Mouse (Mus musculus): ENCODE measurements around the gene Arcn1. TPM values are rescaled to one million over a fixed set of nuclear protein-coding genes. Genes with fewer than 3 reads are reported as not detected.

Gene Arcn1
- polyA plus RNA-seq, 2 experiments = 111 to 221 TPM

DNA sequence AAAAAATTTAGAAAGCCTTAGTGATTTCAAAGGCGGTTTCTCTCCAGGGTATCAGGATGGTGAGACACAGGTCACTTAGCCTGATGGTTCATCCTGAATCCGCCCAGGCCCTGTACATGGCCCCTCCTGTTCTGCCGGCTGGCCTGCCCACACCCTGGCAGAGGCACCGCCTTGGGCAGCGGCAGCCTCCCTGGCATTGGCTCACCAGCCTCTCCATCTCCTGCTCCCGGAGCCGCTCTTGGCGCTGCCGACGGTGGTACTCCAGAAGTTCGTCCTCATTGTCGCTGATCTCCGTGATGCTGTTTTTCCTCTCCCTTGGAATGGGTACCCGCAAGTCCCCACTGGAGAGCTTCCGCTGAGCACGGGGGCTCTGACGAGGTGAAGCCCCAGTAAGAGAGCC, 52.5 kb downstream of the Arcn1 start:
- H3K9ac ChIP-seq (ENCODE audit: low read depth, low read length, severe bottlenecking) = no peak overlapping the region
- H3K4me1 ChIP-seq (ENCODE audit: control insufficient read depth, insufficient read depth, low read length) = peaks cover 8% of the 10 kb centered on the region
- DNase-seq (ENCODE audit: low spot score) = no peak
- no peak overlapping the region for H3K27ac ChIP-seq (replicated peaks; ENCODE audit: low read depth, low read length)
- H3K36me3 ChIP-seq (ENCODE audit: control insufficient read depth, insufficient read depth, low read length) = peaks cover 83% of the 10 kb centered on the region
- H3K27me3 ChIP-seq (ENCODE audit: control insufficient read depth, insufficient read depth, low read length) = no peaks in the 10 kb centered on the region
- H3K9me3 ChIP-seq (ENCODE audit: control insufficient read depth, low read length) = no peaks in the 10 kb centered on the region
- H3K4me3 ChIP-seq (replicated peaks; ENCODE audit: low read length) = no peak overlapping the region
- no peak overlapping the region for H3K4me2 ChIP-seq (replicated peaks; ENCODE audit: low read depth, low read length, severe bottlenecking)
- TF ChIP-seq POLR2A (IDR thresholded peaks at IDR 0.05; ENCODE audit: borderline replicate concordance, extremely low read depth, insufficient read depth, insufficient read length) = no peak
- 87% methylated on average over 17 of the region's 17 CpGs for WGBS
- ATAC-seq (ENCODE audit: low FRiP score, low read depth) = no peak

DNA sequence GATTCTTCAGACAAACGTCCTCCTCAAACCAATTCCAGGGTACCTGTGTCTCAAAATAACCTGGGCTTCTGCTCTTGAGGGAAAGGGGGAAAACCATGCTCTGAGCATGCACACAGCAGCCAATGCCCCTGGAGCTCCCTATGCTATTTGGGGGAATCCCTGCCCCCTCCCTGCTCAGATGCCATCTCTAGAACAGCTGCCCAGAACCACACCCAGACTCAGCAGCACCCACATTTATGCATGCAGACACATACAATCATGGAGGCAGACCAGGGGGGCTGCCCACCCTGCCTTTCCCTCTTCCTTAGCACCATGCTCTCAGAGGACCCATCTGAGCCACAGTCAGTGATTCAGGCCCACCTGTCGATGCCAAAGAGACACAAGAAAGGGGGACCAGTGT, 54.1 kb downstream of the Arcn1 start:
- no peaks in the 10 kb centered on the region for H3K9me3 ChIP-seq (ENCODE audit: control insufficient read depth, low read length)
- peaks cover 86% of the 10 kb centered on the region for H3K36me3 ChIP-seq (ENCODE audit: control insufficient read depth, insufficient read depth, low read length)
- no peaks in the 10 kb centered on the region for H3K27me3 ChIP-seq (ENCODE audit: control insufficient read depth, insufficient read depth, low read length)
- ATAC-seq (ENCODE audit: low FRiP score, low read depth) (no peak), DNase-seq (ENCODE audit: low spot score) (no peak)
- H3K4me3 ChIP-seq (replicated peaks; ENCODE audit: low read length) = no peak overlapping the region
- H3K27ac ChIP-seq (replicated peaks; ENCODE audit: low read depth, low read length) = no peak overlapping the region
- no peak for TF ChIP-seq POLR2A (IDR thresholded peaks at IDR 0.05; ENCODE audit: borderline replicate concordance, extremely low read depth, insufficient read depth, insufficient read length)
- peaks cover 9% of the 10 kb centered on the region; the same call in 1 of the 2 replicates for H3K4me1 ChIP-seq (ENCODE audit: control insufficient read depth, insufficient read depth, low read length)
- H3K9ac ChIP-seq (ENCODE audit: low read depth, low read length, severe bottlenecking) = no peak overlapping the region
- WGBS = 51% methylated on average over 2 of the region's 2 CpGs
- H3K4me2 ChIP-seq (replicated peaks; ENCODE audit: low read depth, low read length, severe bottlenecking) = no peak overlapping the region

DNA sequence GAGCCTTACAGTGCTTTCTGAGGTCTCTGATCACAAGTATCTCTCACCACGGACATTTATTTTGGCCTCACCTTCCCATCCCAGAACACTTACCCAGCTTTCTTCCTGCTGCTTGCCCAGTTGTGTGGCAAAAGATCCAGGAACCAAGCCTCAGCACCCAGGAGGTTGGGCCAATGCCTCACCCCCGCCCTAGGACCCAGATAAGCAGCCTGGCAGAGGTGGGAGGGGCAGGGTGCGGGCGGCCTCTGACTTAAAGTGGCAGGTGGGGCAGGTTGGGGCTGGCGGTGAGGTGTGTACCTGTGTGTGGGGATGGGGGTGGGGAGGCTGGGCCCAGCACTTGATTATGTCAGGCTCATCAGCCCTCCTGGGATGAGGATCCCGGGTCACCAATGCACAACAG, 54.6 kb downstream of the Arcn1 start:
- no peak for TF ChIP-seq POLR2A (IDR thresholded peaks at IDR 0.05; ENCODE audit: borderline replicate concordance, extremely low read depth, insufficient read depth, insufficient read length)

DNA sequence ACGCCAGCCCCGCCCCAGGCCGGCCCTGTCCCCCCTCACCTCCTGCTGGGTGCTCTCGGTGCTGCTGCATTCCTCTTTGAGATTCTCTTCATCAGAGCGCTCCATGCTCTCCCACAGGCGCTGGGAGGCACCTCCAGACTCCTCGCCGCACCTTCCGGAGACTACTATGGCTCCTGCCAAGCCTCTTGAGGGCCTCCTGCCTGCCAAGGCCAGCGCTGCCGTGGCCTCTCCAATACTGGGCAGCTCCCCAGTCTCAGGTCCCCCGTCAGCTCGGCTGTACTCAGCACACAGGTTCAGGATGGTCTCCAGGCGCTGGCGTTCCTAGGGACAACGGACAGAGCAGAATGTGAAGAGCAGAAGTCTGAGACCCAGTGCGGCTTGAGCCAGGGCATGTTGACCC, 56.0 kb downstream of the Arcn1 start:
- Histone ChIP-seq H3K27me3 (ENCODE audit: control insufficient read depth, insufficient read depth, low read length) (no peaks in the 10 kb centered on the region), H3K9me3 (ENCODE audit: control insufficient read depth, low read length) (no peaks in the 10 kb centered on the region), H3K4me2 (replicated peaks; ENCODE audit: low read depth, low read length, severe bottlenecking) (no peak overlapping the region), H3K4me3 (replicated peaks; ENCODE audit: low read length) (no peak overlapping the region), H3K27ac (replicated peaks; ENCODE audit: low read depth, low read length) (no peak overlapping the region), H3K36me3 (ENCODE audit: control insufficient read depth, insufficient read depth, low read length) (peaks cover 79% of the 10 kb centered on the region), H3K9ac (ENCODE audit: low read depth, low read length, severe bottlenecking) (no peak overlapping the region), H3K4me1 (ENCODE audit: control insufficient read depth, insufficient read depth, low read length) (peaks cover 16% of the 10 kb centered on the region)
- no peak for ATAC-seq (ENCODE audit: low FRiP score, low read depth)
- DNase-seq (ENCODE audit: low spot score) = no peak
- WGBS = 65% methylated on average over 17 of the region's 17 CpGs
- no peak for TF ChIP-seq POLR2A (IDR thresholded peaks at IDR 0.05; ENCODE audit: borderline replicate concordance, extremely low read depth, insufficient read depth, insufficient read length)

More for the DNA sequence above, 54.6 kb downstream of the Arcn1 start:
- no peak overlapping the region for H3K27ac ChIP-seq (replicated peaks; ENCODE audit: low read depth, low read length)
- WGBS = 71% methylated on average over 6 of the region's 6 CpGs
- no peak overlapping the region for H3K4me3 ChIP-seq (replicated peaks; ENCODE audit: low read length)
- H3K36me3 ChIP-seq (ENCODE audit: control insufficient read depth, insufficient read depth, low read length) = peaks cover 82% of the 10 kb centered on the region
- ATAC-seq (ENCODE audit: low FRiP score, low read depth) = no peak
- DNase-seq (ENCODE audit: low spot score) = no peak
- peaks cover 11% of the 10 kb centered on the region for H3K4me1 ChIP-seq (ENCODE audit: control insufficient read depth, insufficient read depth, low read length)
- no peak overlapping the region for H3K4me2 ChIP-seq (replicated peaks; ENCODE audit: low read depth, low read length, severe bottlenecking)
- H3K9ac ChIP-seq (ENCODE audit: low read depth, low read length, severe bottlenecking) = no peak overlapping the region
- no peaks in the 10 kb centered on the region for H3K9me3 ChIP-seq (ENCODE audit: control insufficient read depth, low read length)
- H3K27me3 ChIP-seq (ENCODE audit: control insufficient read depth, insufficient read depth, low read length) = no peaks in the 10 kb centered on the region

DNA sequence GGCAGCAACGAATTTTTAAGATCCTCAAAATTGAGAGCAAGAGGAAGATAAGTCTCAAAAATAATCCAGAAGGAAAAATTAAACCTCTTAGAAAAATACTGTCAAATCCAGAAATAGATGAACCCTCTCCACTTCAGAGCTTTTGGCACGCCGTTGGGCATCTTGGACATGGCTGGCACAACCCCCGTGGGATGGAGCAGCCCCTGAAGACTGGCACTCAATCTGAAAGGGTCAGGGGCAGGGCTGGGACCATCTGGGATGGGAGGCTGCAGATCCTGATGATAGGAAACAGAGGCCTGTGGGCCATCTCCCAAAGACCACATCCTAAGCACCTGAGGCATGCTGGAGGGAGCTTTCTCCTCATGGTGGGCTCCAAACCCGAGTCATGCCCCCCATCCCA, 57.4 kb downstream of the Arcn1 start:
- Histone ChIP-seq H3K4me1 (ENCODE audit: control insufficient read depth, insufficient read depth, low read length) (peaks cover 16% of the 10 kb centered on the region), H3K27ac (replicated peaks; ENCODE audit: low read depth, low read length) (no peak overlapping the region), H3K9me3 (ENCODE audit: control insufficient read depth, low read length) (no peaks in the 10 kb centered on the region), H3K36me3 (ENCODE audit: control insufficient read depth, insufficient read depth, low read length) (peaks cover 79% of the 10 kb centered on the region), H3K27me3 (ENCODE audit: control insufficient read depth, insufficient read depth, low read length) (no peaks in the 10 kb centered on the region), H3K4me3 (replicated peaks; ENCODE audit: low read length) (no peak overlapping the region), H3K4me2 (replicated peaks; ENCODE audit: low read depth, low read length, severe bottlenecking) (no peak overlapping the region), H3K9ac (ENCODE audit: low read depth, low read length, severe bottlenecking) (no peak overlapping the region)
- ATAC-seq (ENCODE audit: low FRiP score, low read depth) = no peak
- TF ChIP-seq POLR2A (IDR thresholded peaks at IDR 0.05; ENCODE audit: borderline replicate concordance, extremely low read depth, insufficient read depth, insufficient read length) = no peak
- 69% methylated on average over 5 of the region's 5 CpGs for WGBS
- DNase-seq (ENCODE audit: low spot score) = no peak

DNA sequence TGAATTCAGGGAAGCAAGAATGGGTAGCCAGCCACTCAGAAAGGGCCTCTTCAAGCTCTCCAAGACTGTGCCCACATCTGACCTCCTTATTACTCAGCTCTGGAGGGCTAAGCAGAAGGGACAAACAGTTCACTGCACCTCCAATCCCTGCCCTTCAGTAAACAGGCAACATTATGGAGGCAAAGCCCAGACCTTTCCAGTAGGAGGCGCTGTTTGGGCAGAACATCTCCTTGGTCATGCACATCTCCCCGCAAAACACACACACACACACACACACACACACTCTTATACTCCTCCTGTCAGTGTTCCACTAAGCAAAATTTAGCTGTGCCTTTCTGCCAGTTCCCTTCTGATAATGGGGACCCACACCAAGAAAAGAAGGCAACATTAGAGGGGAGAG, 58.0 kb downstream of the Arcn1 start:
- H3K9ac ChIP-seq (ENCODE audit: low read depth, low read length, severe bottlenecking) = no peak overlapping the region
- WGBS = 72% methylated on average over 2 of the region's 2 CpGs
- no peak overlapping the region for H3K27ac ChIP-seq (replicated peaks; ENCODE audit: low read depth, low read length)
- TF ChIP-seq POLR2A (IDR thresholded peaks at IDR 0.05; ENCODE audit: borderline replicate concordance, extremely low read depth, insufficient read depth, insufficient read length) = no peak
- peaks cover 16% of the 10 kb centered on the region for H3K4me1 ChIP-seq (ENCODE audit: control insufficient read depth, insufficient read depth, low read length)
- ATAC-seq (ENCODE audit: low FRiP score, low read depth) = no peak
- H3K4me2 ChIP-seq (replicated peaks; ENCODE audit: low read depth, low read length, severe bottlenecking) = no peak overlapping the region
- no peak for DNase-seq (ENCODE audit: low spot score)
- H3K9me3 ChIP-seq (ENCODE audit: control insufficient read depth, low read length) = no peaks in the 10 kb centered on the region
- no peaks in the 10 kb centered on the region for H3K27me3 ChIP-seq (ENCODE audit: control insufficient read depth, insufficient read depth, low read length)
- no peak overlapping the region for H3K4me3 ChIP-seq (replicated peaks; ENCODE audit: low read length)
- H3K36me3 ChIP-seq (ENCODE audit: control insufficient read depth, insufficient read depth, low read length) = peaks cover 79% of the 10 kb centered on the region

Data from limb, embryonic 14.5 days (tissue).